Mouse (Mus musculus): Measurements from ENCODE around the gene Zbtb20.

Gene Zbtb20

GRCm38 (mm10) chr16:43662124-43663004 lies 786.7 kb downstream of the Zbtb20 start:
- DNase-seq (ENCODE audit: low spot score), result no peak

- DNase-seq (ENCODE audit: low spot score), result no peak
These were observed 788.4 kb downstream of the Zbtb20 start, which contains the start of gene Tigit for GRCm38 (mm10) chr16:43663978-43664579. Gene Tigit, minus strand, starts transcription at chr16:43664146.

- no peak for DNase-seq (ENCODE audit: low spot score)
These were observed 789.2 kb downstream of the Zbtb20 start for GRCm38 (mm10) chr16:43664861-43665260.

- DNase-seq (ENCODE audit: low spot score), result no peak
These were observed 792.6 kb downstream of the Zbtb20 start for GRCm38 (mm10) chr16:43668294-43668693.

- DNase-seq (ENCODE audit: low spot score), result no peak
These were observed 796.3 kb downstream of the Zbtb20 start for GRCm38 (mm10) chr16:43671972-43672371.

GRCm38 (mm10) chr16:43672697-43673096 lies 797.0 kb downstream of the Zbtb20 start:
- DNase-seq (ENCODE audit: low spot score), result no peak

GRCm38 (mm10) chr16:43674400-43674799 lies 798.7 kb downstream of the Zbtb20 start:
- no peak for DNase-seq (ENCODE audit: low spot score)

GRCm38 (mm10) chr16:43687968-43688367 lies 812.3 kb downstream of the Zbtb20 start:
- no peak for DNase-seq (ENCODE audit: low spot score)

- DNase-seq (ENCODE audit: low spot score), result no peak
These were observed 814.6 kb downstream of the Zbtb20 start for GRCm38 (mm10) chr16:43690211-43690690.

- DNase-seq (ENCODE audit: low spot score), result no peak
These were observed 815.2 kb downstream of the Zbtb20 start for GRCm38 (mm10) chr16:43690912-43691311.

- DNase-seq (ENCODE audit: low spot score), result no peak
These were observed 816.1 kb downstream of the Zbtb20 start for GRCm38 (mm10) chr16:43691741-43692140.

Measured in ovary, postnatal 10 days (tissue).